In the genomic region with DNA sequence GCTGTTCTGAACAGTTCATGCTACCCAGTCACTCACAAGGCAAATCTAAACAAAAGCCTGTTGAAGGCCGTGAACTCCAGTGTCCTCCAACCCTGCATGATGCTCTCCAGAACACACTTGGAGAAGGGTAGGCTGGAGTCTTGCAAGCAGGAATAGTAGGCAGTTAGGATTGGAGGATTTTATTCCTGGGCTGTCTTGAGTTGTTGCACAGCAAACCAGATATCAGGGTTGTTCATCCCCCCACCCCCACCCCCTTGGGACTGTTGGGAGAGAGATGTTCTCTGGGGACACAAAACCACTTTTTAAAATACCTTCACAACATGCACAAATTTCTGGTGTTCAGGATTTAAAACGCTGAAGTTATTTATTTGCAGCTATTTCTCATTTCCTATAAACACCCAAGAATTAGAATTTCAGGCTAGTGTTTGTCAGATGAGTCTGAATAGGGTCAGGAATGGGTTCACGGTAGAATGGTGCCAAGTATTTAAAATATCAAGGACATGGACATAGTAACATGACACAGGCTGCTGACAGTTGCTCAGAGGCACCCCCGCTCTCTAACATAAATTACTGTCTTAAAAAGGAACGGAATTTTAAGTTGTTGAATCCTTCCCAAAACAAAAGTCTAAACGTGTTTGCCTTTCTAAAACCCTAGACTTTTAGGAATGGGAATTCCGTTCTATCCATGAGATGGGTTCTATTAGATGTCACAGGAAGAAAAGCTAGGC, we compare ENCODE assay signal across 18 mouse cellular contexts. TPM values are rescaled to one million over a fixed set of nuclear protein-coding genes. Genes with fewer than 3 reads are reported as not detected.
A peak's percentile ranks its signal among the peaks of the same experiment; 100 is the strongest.
DNase-seq lines count a peak whose midpoint lies in the region; ATAC-seq and TF ChIP-seq lines count a peak whose summit lies in the region.
"Had no signal": no experiment of that assay in that cellular context is flagged by ENCODE, and none has a peak within 500 bp of the region (broad histone marks: within the 10 kb centered on the region; RNA-seq: fewer than 3 reads in every experiment).

No protein-coding gene starts in this region.

- peak; percentile 49 for DNase-seq in adrenal gland, adult 2 months
- no peak for DNase-seq in adrenal gland, postnatal 10 days
- DNase-seq in intestine, embryonic 14.5 days (ENCODE audit: low spot score) = no peak
- DNase-seq in lung, postnatal 4 days = no peak
- DNase-seq in ovary, postnatal 14 days (ENCODE audit: low spot score) = no peak
- DNase-seq: cerebellum, adult 9-11 months; gastrocnemius, postnatal 14 days; liver, postnatal 0 days had no signal

- no peak overlapping the region for H3K9ac ChIP-seq in intestine, embryonic 14.5 days (ENCODE audit: low read length)
- H3K9ac ChIP-seq in intestine, postnatal 0 days (ENCODE audit: low read depth, low read length) = no peak overlapping the region
- H3K9ac ChIP-seq in lung, embryonic 16.5 days (ENCODE audit: low read length) = no peak overlapping the region
- H3K9ac ChIP-seq in intestine, embryonic 16.5 days (ENCODE audit: low read depth, low read length) = no peak overlapping the region
- H3K9ac ChIP-seq: forebrain, embryonic 13.5 days; liver, postnatal 0 days had no signal

- no peak overlapping the region for H3K4me3 ChIP-seq in intestine, embryonic 14.5 days (ENCODE audit: low read depth, low read length)
- H3K4me3 ChIP-seq in intestine, postnatal 0 days (ENCODE audit: low read depth, low read length) = no peak overlapping the region
- H3K4me3 ChIP-seq in lung, embryonic 16.5 days (ENCODE audit: low read length) = no peak overlapping the region
- no peak overlapping the region for H3K4me3 ChIP-seq in intestine, embryonic 16.5 days (ENCODE audit: low read length)
- H3K4me3 ChIP-seq: erythroblast, embryonic 14.5 days; forebrain, embryonic 13.5 days; heart, embryonic 10.5 days; limb, embryonic 10.5 days had no signal

- H3K9me3 ChIP-seq in intestine, embryonic 14.5 days (ENCODE audit: control insufficient read depth, low read length) = no peaks in the 10 kb centered on the region
- no peaks in the 10 kb centered on the region for H3K9me3 ChIP-seq in intestine, postnatal 0 days (ENCODE audit: control insufficient read depth)
- H3K9me3 ChIP-seq in lung, embryonic 16.5 days (ENCODE audit: control insufficient read depth, low read length) = no peaks in the 10 kb centered on the region
- H3K9me3 ChIP-seq in intestine, embryonic 16.5 days (ENCODE audit: control insufficient read depth, low read length) = no peaks in the 10 kb centered on the region
- H3K9me3 ChIP-seq: forebrain, embryonic 13.5 days; G1E; heart, embryonic 10.5 days; limb, embryonic 10.5 days had no signal

- no peak for TF ChIP-seq CTCF in intestine, postnatal 0 days (IDR thresholded peaks at IDR 0.05; ENCODE audit: low read depth)

- peaks cover 13% of the 10 kb centered on the region for H3K36me3 ChIP-seq in intestine, embryonic 14.5 days (ENCODE audit: control insufficient read depth, insufficient read depth, low read length)
- peaks cover 10% of the 10 kb centered on the region; the same call in 1 of the 2 replicates for H3K36me3 ChIP-seq in intestine, postnatal 0 days (ENCODE audit: control insufficient read depth, insufficient read depth)
- H3K36me3 ChIP-seq in lung, embryonic 16.5 days (ENCODE audit: control insufficient read depth, insufficient read depth, low read length) = 0 out of 2 replicates have a peak, but pooled peaks cover 3% of the 10 kb centered on the region
- H3K36me3 ChIP-seq in intestine, embryonic 16.5 days (ENCODE audit: control insufficient read depth, insufficient read depth, low read length) = no peaks in the 10 kb centered on the region

- ATAC-seq in intestine, embryonic 14.5 days (replicated peaks; ENCODE audit: low FRiP score, low TSS enrichment, low read depth) = no peak
- no peak for ATAC-seq in intestine, postnatal 0 days
- ATAC-seq in lung, embryonic 16.5 days (ENCODE audit: low read depth) = peak; percentile 51; the same call in 1 of the 2 replicates
- ATAC-seq in intestine, embryonic 16.5 days = peak; percentile 61
- ATAC-seq: CD4-positive, CD25-positive, alpha-beta regulatory T cell, adult 4 months; liver, postnatal 0 days had no signal

- peak overlapping the region; percentile 5; the same call in 1 of the 2 replicates for H3K27ac ChIP-seq in intestine, embryonic 14.5 days (ENCODE audit: low read depth)
- H3K27ac ChIP-seq in intestine, postnatal 0 days (ENCODE audit: low read depth, low read length) = no peak overlapping the region
- no peak overlapping the region for H3K27ac ChIP-seq in lung, embryonic 16.5 days (ENCODE audit: low read length)
- H3K27ac ChIP-seq in intestine, embryonic 16.5 days (ENCODE audit: low read length) = peak overlapping the region; percentile 69
- H3K27ac ChIP-seq: forebrain, embryonic 13.5 days; heart, embryonic 10.5 days; limb, embryonic 10.5 days had no signal

- H3K4me1 ChIP-seq in intestine, embryonic 14.5 days (replicated peaks; ENCODE audit: control insufficient read depth, insufficient read depth, low read length) = peaks cover 16% of the 10 kb centered on the region; the same call in 1 of the 2 replicates
- no peaks in the 10 kb centered on the region for H3K4me1 ChIP-seq in intestine, postnatal 0 days (replicated peaks; ENCODE audit: control insufficient read depth, insufficient read depth, low read length)
- 0 out of 2 replicates have a peak, but pooled peaks cover 3% of the 10 kb centered on the region for H3K4me1 ChIP-seq in lung, embryonic 16.5 days (replicated peaks; ENCODE audit: control insufficient read depth, insufficient read depth, low read length)
- H3K4me1 ChIP-seq in intestine, embryonic 16.5 days (ENCODE audit: control insufficient read depth, insufficient read depth, low read length) = no peaks in the 10 kb centered on the region; the same call in 1 of the 2 replicates
- H3K4me1 ChIP-seq: limb, embryonic 10.5 days had no signal

- WGBS in intestine, embryonic 14.5 days = 28% methylated on average over 7 of the region's 7 CpGs
- WGBS in intestine, postnatal 0 days = 57% methylated on average over 7 of the region's 7 CpGs
- WGBS in lung, embryonic 16.5 days = 41% methylated on average over 7 of the region's 7 CpGs
- WGBS in intestine, embryonic 16.5 days = 42% methylated on average over 7 of the region's 7 CpGs

- H3K27me3 ChIP-seq in intestine, embryonic 14.5 days (replicated peaks; ENCODE audit: control insufficient read depth, insufficient read depth, low read length) = no peaks in the 10 kb centered on the region
- H3K27me3 ChIP-seq in intestine, postnatal 0 days (replicated peaks; ENCODE audit: control insufficient read depth, insufficient read depth, low read length) = no peaks in the 10 kb centered on the region
- no peaks in the 10 kb centered on the region for H3K27me3 ChIP-seq in lung, embryonic 16.5 days (ENCODE audit: control insufficient read depth, insufficient read depth, low read depth, low read length)
- no peaks in the 10 kb centered on the region for H3K27me3 ChIP-seq in intestine, embryonic 16.5 days (replicated peaks; ENCODE audit: control insufficient read depth, insufficient read depth, low read length)
- H3K27me3 ChIP-seq: forebrain, embryonic 13.5 days had no signal

- H3K4me2 ChIP-seq in intestine, embryonic 14.5 days (ENCODE audit: low read length) = no peak overlapping the region
- no peak overlapping the region for H3K4me2 ChIP-seq in intestine, postnatal 0 days (replicated peaks; ENCODE audit: low read depth)
- no peak overlapping the region for H3K4me2 ChIP-seq in lung, embryonic 16.5 days (ENCODE audit: low read depth, low read length)
- H3K4me2 ChIP-seq in intestine, embryonic 16.5 days (ENCODE audit: low read depth, low read length) = no peak overlapping the region
- H3K4me2 ChIP-seq: forebrain, embryonic 13.5 days; midbrain, embryonic 11.5 days had no signal

RNA-seq across cellular contexts. Expression of gene Cmtm4, which starts 17.4 kb away (rescaled TPM):
- 10 to 100 TPM; 31.1 to 53.2 TPM for total RNA-seq in adrenal gland, adult 2 months (2021)
- polyA plus RNA-seq in adrenal gland, adult 2 months (2012; rRNA removed) = 19.1 and 19.5 TPM in 2 replicates
- 10 to 100 TPM; 35.4 to 37.8 TPM for total RNA-seq in adrenal gland, postnatal 10 days (2021)
- polyA plus RNA-seq in intestine, embryonic 14.5 days (2014; fragmentation: Nextera tagmentation; extraction: Ambion mirVana) = 7.0 and 7.5 TPM in 2 replicates
- 5.9 and 6.7 TPM in 2 replicates for polyA plus RNA-seq in intestine, postnatal 0 days (2015; fragmentation: Nextera tagmentation; extraction: Ambion mirVana)
- polyA plus RNA-seq in lung, embryonic 16.5 days (2015; fragmentation: Nextera tagmentation; extraction: Ambion mirVana) = 2.5 and 2.6 TPM in 2 replicates
- 4.2 and 5.1 TPM in 2 replicates for polyA plus RNA-seq in intestine, embryonic 16.5 days (2015; fragmentation: Nextera tagmentation; extraction: Ambion mirVana)
- polyA plus RNA-seq: G1E had no signal

RNA-seq across cellular contexts. Expression of gene Dync1li2, which starts 29.9 kb away (rescaled TPM):
- 100 to 1,000 TPM in 1 of 2 experiments, 10 to 100 TPM in 1; 90.6 to 168 TPM for total RNA-seq in adrenal gland, adult 2 months (2021)
- polyA plus RNA-seq in adrenal gland, adult 2 months (2012; rRNA removed) = 9.5 and 10.5 TPM in 2 replicates
- total RNA-seq in adrenal gland, postnatal 10 days (2021) = 100 to 1,000 TPM; 108 to 128 TPM
- 46.1 and 55.3 TPM in 2 replicates for polyA plus RNA-seq in intestine, embryonic 14.5 days (2014; fragmentation: Nextera tagmentation; extraction: Ambion mirVana)
- polyA plus RNA-seq in intestine, postnatal 0 days (2015; fragmentation: Nextera tagmentation; extraction: Ambion mirVana) = 19.0 and 20.4 TPM in 2 replicates
- 60.8 and 62.9 TPM in 2 replicates for polyA plus RNA-seq in lung, embryonic 16.5 days (2015; fragmentation: Nextera tagmentation; extraction: Ambion mirVana)
- polyA plus RNA-seq in intestine, embryonic 16.5 days (2015; fragmentation: Nextera tagmentation; extraction: Ambion mirVana) = 38.7 and 39.7 TPM in 2 replicates

Comparison
In these comparisons a context has a peak if more than half of its experiments do, and no peak if none do; other contexts are left out.
1. ATAC-seq: peak in lung, embryonic 16.5 days (single experiment) and intestine, embryonic 16.5 days (single experiment); none in intestine, embryonic 14.5 days (single experiment) and intestine, postnatal 0 days (single experiment).
2. H3K27ac ChIP-seq: peak in intestine, embryonic 14.5 days (single experiment) and intestine, embryonic 16.5 days (single experiment); none in intestine, postnatal 0 days (single experiment) and lung, embryonic 16.5 days (single experiment).